Mouse (Mus musculus): ENCODE measurements around the gene Mta3.
A peak's percentile ranks its signal among the peaks of the same experiment; 100 is the strongest.

The Mta3 gene

GRCm38 (mm10) chr17:83753112-83753899, 47.3 kb downstream of the Mta3 start:
- no peak for DNase-seq (ENCODE audit: low spot score in 2 of 2)

- DNase-seq (ENCODE audit: low spot score in 2 of 2), result no peak
These were observed 52.1 kb downstream of the Mta3 start for GRCm38 (mm10) chr17:83758096-83758495.

- DNase-seq (ENCODE audit: low spot score in 2 of 2), result no peak
These were observed 53.6 kb downstream of the Mta3 start for GRCm38 (mm10) chr17:83759547-83759946.

- no peak for DNase-seq (ENCODE audit: low spot score in 2 of 2)
These were observed 58.6 kb downstream of the Mta3 start for GRCm38 (mm10) chr17:83764538-83764937.

GRCm38 (mm10) chr17:83767064-83767463, 61.1 kb downstream of the Mta3 start:
- DNase-seq (ENCODE audit: low spot score in 2 of 2), result no peak

GRCm38 (mm10) chr17:83768309-83768708, 62.3 kb downstream of the Mta3 start:
- DNase-seq (ENCODE audit: low spot score in 2 of 2), result no peak

- DNase-seq (ENCODE audit: low spot score in 2 of 2), result no peak
These were observed 64.4 kb downstream of the Mta3 start for GRCm38 (mm10) chr17:83770371-83770770.

GRCm38 (mm10) chr17:83770931-83771330, 65.0 kb downstream of the Mta3 start:
- DNase-seq (ENCODE audit: low spot score in 2 of 2), result no peak

GRCm38 (mm10) chr17:83772110-83772509, 66.1 kb downstream of the Mta3 start:
- no peak for DNase-seq (ENCODE audit: low spot score in 2 of 2)

- peak in 1 of 2 experiments; percentile 30 for DNase-seq (ENCODE audit: low spot score in 2 of 2)
These were observed 66.7 kb downstream of the Mta3 start for GRCm38 (mm10) chr17:83772711-83773110.

- DNase-seq (ENCODE audit: low spot score in 2 of 2), result no peak
These were observed 71.0 kb downstream of the Mta3 start for GRCm38 (mm10) chr17:83776965-83777364.

GRCm38 (mm10) chr17:83777462-83778051, 71.6 kb downstream of the Mta3 start:
- DNase-seq (ENCODE audit: low spot score in 2 of 2), result no peak

- no peak for DNase-seq (ENCODE audit: low spot score in 2 of 2)
These were observed 74.3 kb downstream of the Mta3 start for GRCm38 (mm10) chr17:83780228-83780627.

GRCm38 (mm10) chr17:83782740-83783139, 76.8 kb downstream of the Mta3 start:
- DNase-seq (ENCODE audit: low spot score in 2 of 2), result no peak

GRCm38 (mm10) chr17:83786418-83786817, 80.5 kb downstream of the Mta3 start:
- DNase-seq (ENCODE audit: low spot score in 2 of 2), result no peak

- DNase-seq (ENCODE audit: low spot score in 2 of 2), result no peak
These were observed 84.2 kb downstream of the Mta3 start for GRCm38 (mm10) chr17:83790158-83790557.

- DNase-seq (ENCODE audit: low spot score in 2 of 2), result no peak
These were observed 86.4 kb downstream of the Mta3 start for GRCm38 (mm10) chr17:83792388-83792787.

- DNase-seq (ENCODE audit: low spot score in 2 of 2), result no peak
These were observed 89.2 kb downstream of the Mta3 start for GRCm38 (mm10) chr17:83795121-83795520.

GRCm38 (mm10) chr17:83799506-83800050, 93.6 kb downstream of the Mta3 start:
- DNase-seq (ENCODE audit: low spot score in 2 of 2), result no peak

- no peak for DNase-seq (ENCODE audit: low spot score in 2 of 2)
These were observed 98.0 kb downstream of the Mta3 start for GRCm38 (mm10) chr17:83803987-83804386.

- no peak for DNase-seq (ENCODE audit: low spot score in 2 of 2)
These were observed 99.1 kb downstream of the Mta3 start for GRCm38 (mm10) chr17:83805078-83805477.

GRCm38 (mm10) chr17:83807345-83807744, 101.4 kb downstream of the Mta3 start:
- no peak for DNase-seq (ENCODE audit: low spot score in 2 of 2)

GRCm38 (mm10) chr17:83807778-83808398, 101.9 kb downstream of the Mta3 start:
- DNase-seq (ENCODE audit: low spot score in 2 of 2), result peak; percentile 56 to 76

Data from spleen, postnatal 14 days (tissue).